Mouse (Mus musculus): ENCODE measurements around the gene Ppp1r12a. TPM values are rescaled to one million over a fixed set of nuclear protein-coding genes. Genes with fewer than 3 reads are reported as not detected.

Ppp1r12a gene
- total RNA-seq, 2 experiments from 2014 or later: 145 to 150 TPM

GRCm38 (mm10) chr10:108330964-108331363 is 169.0 kb downstream of the Ppp1r12a start:
- TF ChIP-seq CTCF (IDR thresholded peaks at IDR 0.05): no peak
- DNase-seq (ENCODE audit: extremely low spot score in 1 of 2, low spot score in 2 of 2): no peak
- intact Hi-C loops (cut with DNase I): loop anchor here (10.0 kb wide), 1 partner anchor 114 kb away; no protein-coding TSS in a partner anchor
- Histone ChIP-seq H3K4me3 (no peak overlapping the region), H3K27ac (no peak overlapping the region)

GRCm38 (mm10) chr10:108331784-108332561 is 170.0 kb downstream of the Ppp1r12a start, which contains the start of gene Pawr:
Gene Pawr, plus strand, starts transcription at chr10:108332121.
- Histone ChIP-seq H3K4me3 (peak within 1 kb of the TSS; percentile 61), H3K27ac (no peak within 1 kb of the TSS)
- DNase-seq (ENCODE audit: extremely low spot score in 1 of 2, low spot score in 2 of 2): peak; percentile 24 to 43
- TF ChIP-seq CTCF (IDR thresholded peaks at IDR 0.05): no peak
- intact Hi-C loops (cut with DNase I): loop anchor here (10.0 kb wide), 1 partner anchor 113 kb away; no protein-coding TSS in a partner anchor

- peak; percentile 42 for TF ChIP-seq CTCF (IDR thresholded peaks at IDR 0.05)
- peak; percentile 21 to 28 for DNase-seq (ENCODE audit: extremely low spot score in 1 of 2, low spot score in 2 of 2)
- Histone ChIP-seq H3K4me3 (peak overlapping the region; percentile 61), H3K27ac (no peak overlapping the region)
- intact Hi-C loops (cut with DNase I): loop anchor here (10.0 kb wide), 1 partner anchor 112 kb away; no protein-coding TSS in a partner anchor
Observed at GRCm38 (mm10) chr10:108332571-108333541, 170.9 kb downstream of the Ppp1r12a start.

DNA sequence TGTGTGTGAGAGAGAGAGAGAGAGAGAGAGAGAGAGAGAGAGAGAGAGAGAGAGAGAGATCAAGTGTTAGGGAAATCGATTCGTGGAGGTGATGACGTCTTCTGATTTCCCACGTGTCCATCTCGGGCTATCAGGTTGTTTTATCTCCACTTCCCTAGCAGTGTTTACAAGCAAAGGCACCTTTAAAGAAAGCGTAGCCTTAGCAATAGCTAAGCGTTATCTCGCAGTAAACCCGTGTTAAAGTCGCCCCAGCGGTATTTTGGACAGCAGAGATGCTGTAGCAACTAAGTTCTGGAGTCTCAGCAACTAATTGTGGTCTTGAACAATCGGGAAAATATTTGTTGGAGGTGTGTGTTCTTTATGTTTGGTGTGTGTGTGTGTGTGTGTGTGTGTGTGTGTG is 171.6 kb downstream of the Ppp1r12a start:
- no peak for DNase-seq (ENCODE audit: extremely low spot score in 1 of 2, low spot score in 2 of 2)
- Histone ChIP-seq H3K4me3 (no peak overlapping the region), H3K27ac (no peak overlapping the region)
- intact Hi-C loops (cut with DNase I): loop anchor here (10.0 kb wide), 1 partner anchor 111 kb away; no protein-coding TSS in a partner anchor
- TF ChIP-seq CTCF (IDR thresholded peaks at IDR 0.05): no peak

Other genes starting within 250 kb of the Ppp1r12a start
- gene Pawr, start 169.9 kb downstream of the Ppp1r12a start, total RNA-seq (2021): 1 to 10 TPM; 2.7 to 3.9 TPM

Measured in left cerebral cortex, adult 2 months (tissue).